23 mouse cellular contexts compared by ENCODE assay signal in the genomic region with DNA sequence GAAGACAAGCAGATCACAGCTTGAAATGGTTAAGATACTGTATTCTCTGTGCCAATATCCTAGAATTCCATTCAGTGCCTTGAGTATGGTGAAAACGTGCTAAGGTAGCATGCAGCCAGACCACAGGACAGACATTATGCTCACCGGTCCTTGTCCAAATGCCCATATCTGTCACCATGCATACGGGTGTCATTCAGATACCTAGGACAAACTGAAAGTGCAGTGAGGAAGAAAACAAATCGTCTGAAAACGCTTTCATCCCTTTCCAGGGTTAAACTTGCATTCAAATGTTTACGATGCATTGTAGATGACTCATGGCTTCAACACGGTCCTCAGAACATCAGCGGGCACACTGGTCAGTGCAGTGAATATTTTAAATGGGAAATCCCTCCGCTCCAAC. TPM values are rescaled to one million over a fixed set of nuclear protein-coding genes. Genes with fewer than 3 reads are reported as not detected.
A peak's percentile ranks its signal among the peaks of the same experiment; 100 is the strongest.
DNase-seq lines count a peak whose midpoint lies in the region; ATAC-seq and TF ChIP-seq lines count a peak whose summit lies in the region.
"Had no signal": no experiment of that assay in that cellular context is flagged by ENCODE, and none has a peak within 500 bp of the region (broad histone marks: within the 10 kb centered on the region; RNA-seq: fewer than 3 reads in every experiment).

No protein-coding gene starts in this region.

- dilution Hi-C loops in CH12.LX (cut with MboI; ENCODE audit: extremely low pct_ligation_motif_present, extremely low pct_unique_long_range_greater_than_20kb, low sequenced_read_pairs), result no loop called here

- CTCF ChIA-PET in Patski (lab: Charles Lee), result no interaction called here

- no peak overlapping the region for H3K4me2 ChIP-seq in midbrain, embryonic 11.5 days
- H3K4me2 ChIP-seq in midbrain, embryonic 16.5 days (ENCODE audit: low read length), result no peak overlapping the region
- peak overlapping the region; percentile 11; the same call in 1 of the 2 replicates for H3K4me2 ChIP-seq in CH12.LX (ENCODE audit: insufficient read depth, low read depth, poor library complexity, severe bottlenecking)

- no peaks in the 10 kb centered on the region for H3K27me3 ChIP-seq in midbrain, embryonic 11.5 days (ENCODE audit: control insufficient read depth, insufficient read depth, low read length)
- H3K27me3 ChIP-seq in midbrain, embryonic 16.5 days (ENCODE audit: control insufficient read depth, insufficient read depth, low read depth, low read length), result no peaks in the 10 kb centered on the region
- no peaks in the 10 kb centered on the region for H3K27me3 ChIP-seq in CH12.LX (replicated peaks)
- no peaks in the 10 kb centered on the region for H3K27me3 ChIP-seq in Patski

- TF ChIP-seq CTCF in CH12.LX (conservative IDR thresholded peaks at IDR 0.05 in 1 of 2, IDR thresholded peaks at IDR 0.05 in 1 of 2; ENCODE audit: low read depth in 2 of 2, low read length in 2 of 2) (no peak), Patski (IDR thresholded peaks at IDR 0.05) (no peak)

- in situ Hi-C loops in CH12.LX (cut with MboI; ENCODE audit: low pct_ligation_motif_present, low pct_unique_long_range_greater_than_20kb, low sequenced_read_pairs), result no loop called here
- in situ Hi-C loops in Patski (cut with MboI; ENCODE audit: low pct_unique_long_range_greater_than_20kb), result loop anchor here (25.0 kb wide), 1 partner anchor 1254 kb away; no protein-coding TSS in a partner anchor

- no peak overlapping the region for H3K9ac ChIP-seq in midbrain, embryonic 11.5 days (ENCODE audit: low read length)
- H3K9ac ChIP-seq in midbrain, embryonic 16.5 days (ENCODE audit: low read depth, low read length), result no peak overlapping the region
- H3K9ac ChIP-seq in CH12.LX (ENCODE audit: insufficient read depth, low read depth), result no peak overlapping the region

- no peaks in the 10 kb centered on the region for H3K9me3 ChIP-seq in midbrain, embryonic 11.5 days (ENCODE audit: control insufficient read depth, low read length)
- H3K9me3 ChIP-seq in midbrain, embryonic 16.5 days (replicated peaks; ENCODE audit: control insufficient read depth, low read length, poor library complexity, severe bottlenecking), result no peaks in the 10 kb centered on the region
- no peaks in the 10 kb centered on the region for H3K9me3 ChIP-seq in CH12.LX (replicated peaks; ENCODE audit: low read length)
- H3K9me3 ChIP-seq: G1E had no signal

- no peak for TF ChIP-seq EP300 in CH12.LX (IDR thresholded peaks at IDR 0.05; ENCODE audit: low read length)

- TF ChIP-seq POLR2A in CH12.LX (IDR thresholded peaks at IDR 0.05; ENCODE audit: low read depth, low read length), result no peak

- no peaks in the 10 kb centered on the region for H3K4me1 ChIP-seq in midbrain, embryonic 11.5 days (ENCODE audit: control insufficient read depth, insufficient read depth, low read length)
- H3K4me1 ChIP-seq in midbrain, embryonic 16.5 days (ENCODE audit: control insufficient read depth, insufficient read depth, low read length), result no peaks in the 10 kb centered on the region
- H3K4me1 ChIP-seq in CH12.LX (ENCODE audit: control insufficient read depth in 1 of 2, insufficient read depth in 2 of 2), result peaks cover 5 to 21% of the 10 kb centered on the region in 2 experiments

- TF ChIP-seq RAD21 in CH12.LX (IDR thresholded peaks at IDR 0.05; ENCODE audit: low read depth, low read length), result no peak

- WGBS in midbrain, embryonic 11.5 days, result 89% methylated on average over 9 of the region's 9 CpGs
- WGBS in midbrain, embryonic 16.5 days, result 94% methylated on average over 9 of the region's 9 CpGs

- ATAC-seq in midbrain, embryonic 11.5 days (ENCODE audit: low FRiP score), result no peak
- ATAC-seq in midbrain, embryonic 16.5 days, result no peak
- ATAC-seq in Patski, result peak; percentile 38
- ATAC-seq in CD4-positive, CD25-positive, alpha-beta regulatory T cell, adult 4 months, result no peak
- ATAC-seq: activated CD4-positive, CD25-positive, alpha-beta regulatory T cell, adult 4 months had no signal

- POLR2A ChIA-PET in Patski (lab: Charles Lee), result no interaction called here

- no peaks in the 10 kb centered on the region for H3K36me3 ChIP-seq in midbrain, embryonic 11.5 days (ENCODE audit: control insufficient read depth, insufficient read depth, low read length)
- H3K36me3 ChIP-seq in midbrain, embryonic 16.5 days (ENCODE audit: control insufficient read depth, insufficient read depth, low read length), result peaks cover 6% of the 10 kb centered on the region; the same call in 1 of the 2 replicates
- H3K36me3 ChIP-seq in CH12.LX (replicated peaks in 1 of 2; ENCODE audit: control insufficient read depth in 1 of 2, insufficient read depth in 1 of 2, low read length in 1 of 2), result peaks cover 6 to 41% of the 10 kb centered on the region in 2 experiments

- no peak overlapping the region for H3K27ac ChIP-seq in midbrain, embryonic 11.5 days (ENCODE audit: low read depth, low read length)
- H3K27ac ChIP-seq in midbrain, embryonic 16.5 days (ENCODE audit: low read length), result no peak overlapping the region
- H3K27ac ChIP-seq in CH12.LX (ENCODE audit: insufficient read depth, low read depth), result no peak overlapping the region

- no peaks in the 10 kb centered on the region for H3K79me2 ChIP-seq in CH12.LX (replicated peaks; ENCODE audit: control insufficient read depth, extremely low read depth, insufficient read depth, poor library complexity, severe bottlenecking)

- H3K4me3 ChIP-seq in midbrain, embryonic 11.5 days (ENCODE audit: low read depth, low read length), result no peak overlapping the region
- H3K4me3 ChIP-seq in midbrain, embryonic 16.5 days (ENCODE audit: low read depth, low read length), result no peak overlapping the region
- no peak overlapping the region for H3K4me3 ChIP-seq in CH12.LX (replicated peaks in 1 of 3; ENCODE audit: low read depth in 2 of 3, low read length in 2 of 3, poor library complexity in 1 of 3)

- DNase-seq in adrenal gland, adult 2 months, result peak; percentile 11
- DNase-seq in adrenal gland, postnatal 14 days, result no peak
- peak; percentile 62 for DNase-seq in midbrain, embryonic 11.5 days (ENCODE audit: low spot score, missing footprints)
- DNase-seq in CH12.LX (ENCODE audit: extremely low read depth) (no peak), Patski (ENCODE audit: low read depth, low spot score) (no peak)
- DNase-seq in T-cell, adult 2 months (ENCODE audit: low spot score), result no peak
- DNase-seq: adrenal gland, adult 8-10 months; adrenal gland, postnatal 10 days; adrenal gland, postnatal 25 days; adrenal gland, postnatal 36 days; B cell, adult 2 months; cerebellum, adult 11 months; cerebellum, adult 11-12 months; cerebellum, adult 18-20 months; cerebellum, adult 2 months; cerebellum, adult 8-10 months; cerebellum, adult 9-10 months; cerebellum, adult 9-11 months; cerebellum, postnatal 10 days had no signal

TF ChIP-seq in CH12.LX, 34 proteins besides CTCF, POLR2A, EP300 and RAD21 (continues in another document):
- no peak for TF ChIP-seq MXI1 (IDR thresholded peaks at IDR 0.05; ENCODE audit: low read depth, low read length)
- no peak for TF ChIP-seq ETS1 (conservative IDR thresholded peaks at IDR 0.05; ENCODE audit: low read depth, low read length)
- TF ChIP-seq USF1 (IDR thresholded peaks at IDR 0.05; ENCODE audit: low read depth, low read length), result no peak
- no peak for TF ChIP-seq SMC3 (IDR thresholded peaks at IDR 0.05; ENCODE audit: low read depth, low read length)
- TF ChIP-seq POLR2AphosphoS2 (IDR thresholded peaks at IDR 0.05; ENCODE audit: low read depth, low read length), result no peak
- no peak for TF ChIP-seq RCOR1 (conservative IDR thresholded peaks at IDR 0.05; ENCODE audit: low read depth, low read length)
- no peak for TF ChIP-seq IRF4 (IDR thresholded peaks at IDR 0.05; ENCODE audit: low read depth, low read length)
- no peak for TF ChIP-seq MYC (IDR thresholded peaks at IDR 0.05; ENCODE audit: low read depth, low read length)
- TF ChIP-seq BHLHE40 (IDR thresholded peaks at IDR 0.05; ENCODE audit: low read depth, low read length), result no peak
- no peak for TF ChIP-seq SIN3A (IDR thresholded peaks at IDR 0.05; ENCODE audit: low read length)
- no peak for TF ChIP-seq MAFK (IDR thresholded peaks at IDR 0.05; ENCODE audit: insufficient replicate concordance, low read length)

RNA-seq across cellular contexts. Expression of a gene that starts 28.8 kb away (rescaled TPM):
- total RNA-seq in adrenal gland, adult 2 months (2021), result 10 to 100 TPM; 32.8 to 36.4 TPM
- polyA plus RNA-seq in adrenal gland, adult 2 months (2012; rRNA removed), result 0.88 and 1.5 TPM in 2 replicates
- 43.6 and 46.9 TPM in 2 replicates for total RNA-seq in adrenal gland, postnatal 14 days (2021)
- 20.0 and 21.0 TPM in 2 replicates for polyA plus RNA-seq in midbrain, embryonic 11.5 days (2014; fragmentation: Nextera tagmentation; extraction: Ambion mirVana)
- polyA plus RNA-seq in midbrain, embryonic 16.5 days (2015; fragmentation: Nextera tagmentation; extraction: Ambion mirVana), result 8.3 and 8.5 TPM in 2 replicates
- total RNA-seq in CH12.LX (2012; rRNA removed) (21.6 and 24.4 TPM in 2 replicates), CH12.LX (2014; rRNA removed) (27.6 and 28.4 TPM in 2 replicates)
- polyA plus RNA-seq in CH12.LX (2012; ENCODE audit: insufficient read length, low read depth) (63.2 and 67.7 TPM in 2 replicates), Patski (2021) (34.2 TPM)
- 10 to 100 TPM; 10.8 to 16.9 TPM for polyA plus RNA-seq in CD4-positive, CD25-positive, alpha-beta regulatory T cell, adult 4 months (2017; shearing (Covaris generic))

RNA-seq across cellular contexts. Expression of a gene that starts 44.3 kb away (rescaled TPM):
- 10 to 100 TPM; 42.6 to 53.2 TPM for total RNA-seq in adrenal gland, adult 2 months (2021)
- 0.28 and 0.46 TPM in 2 replicates for polyA plus RNA-seq in adrenal gland, adult 2 months (2012; rRNA removed)
- total RNA-seq in adrenal gland, postnatal 14 days (2021), result 49.0 and 54.0 TPM in 2 replicates
- 134 and 162 TPM in 2 replicates for polyA plus RNA-seq in midbrain, embryonic 11.5 days (2014; fragmentation: Nextera tagmentation; extraction: Ambion mirVana)
- polyA plus RNA-seq in midbrain, embryonic 16.5 days (2015; fragmentation: Nextera tagmentation; extraction: Ambion mirVana), result 54.8 and 62.7 TPM in 2 replicates
- 25.3 and 36.8 TPM in 2 replicates for total RNA-seq in CH12.LX (2012; rRNA removed)
- total RNA-seq in CH12.LX (2014; rRNA removed), result 93.4 and 118 TPM in 2 replicates
- 354 and 355 TPM in 2 replicates for polyA plus RNA-seq in CH12.LX (2012; ENCODE audit: insufficient read length, low read depth)
- polyA plus RNA-seq in Patski (2021), result 41.2 TPM
- polyA plus RNA-seq in CD4-positive, CD25-positive, alpha-beta regulatory T cell, adult 4 months (2017; shearing (Covaris generic)), result 100 to 1,000 TPM; 126 to 135 TPM

RNA-seq across cellular contexts. Expression of a gene that starts 44.3 kb away (rescaled TPM):
- total RNA-seq in adrenal gland, adult 2 months (2021), result 10 to 100 TPM; 12.5 to 15.1 TPM
- polyA plus RNA-seq in adrenal gland, adult 2 months (2012; rRNA removed), result 4.1 and 5.2 TPM in 2 replicates
- total RNA-seq in adrenal gland, postnatal 14 days (2021), result 14.3 and 14.5 TPM in 2 replicates
- 27.7 and 33.2 TPM in 2 replicates for polyA plus RNA-seq in midbrain, embryonic 11.5 days (2014; fragmentation: Nextera tagmentation; extraction: Ambion mirVana)
- 20.1 and 24.2 TPM in 2 replicates for polyA plus RNA-seq in midbrain, embryonic 16.5 days (2015; fragmentation: Nextera tagmentation; extraction: Ambion mirVana)
- total RNA-seq in CH12.LX (2012; rRNA removed) (37.6 and 43.3 TPM in 2 replicates), CH12.LX (2014; rRNA removed) (81.7 and 92.8 TPM in 2 replicates)
- polyA plus RNA-seq in CH12.LX (2012; ENCODE audit: insufficient read length, low read depth) (34.0 and 34.7 TPM in 2 replicates), Patski (2021) (19.0 TPM)
- 10 to 100 TPM; 23.5 to 34.6 TPM for polyA plus RNA-seq in CD4-positive, CD25-positive, alpha-beta regulatory T cell, adult 4 months (2017; shearing (Covaris generic))

Comparison
In these comparisons a context has a peak if more than half of its experiments do, and no peak if none do; other contexts are left out.
1. DNase-seq: peak in adrenal gland, adult 2 months (single experiment) and midbrain, embryonic 11.5 days (single experiment); none in adrenal gland, postnatal 14 days (single experiment), CH12.LX (single experiment), Patski (single experiment) and T-cell, adult 2 months (single experiment).
2. RNA of a gene that starts 44.3 kb away (polyA plus RNA-seq): 354 to 355 TPM in CH12.LX, 126 to 135 TPM in CD4-positive, CD25-positive, alpha-beta regulatory T cell, adult 4 months, 134 to 162 TPM in midbrain, embryonic 11.5 days, 54.8 to 62.7 TPM in midbrain, embryonic 16.5 days and 41.2 TPM in Patski (single experiment); 0.28 to 0.46 TPM in adrenal gland, adult 2 months; every median in the first group is over 10 times any median in the second.